8 mouse cellular contexts compared by ENCODE assay signal in the genomic region with DNA sequence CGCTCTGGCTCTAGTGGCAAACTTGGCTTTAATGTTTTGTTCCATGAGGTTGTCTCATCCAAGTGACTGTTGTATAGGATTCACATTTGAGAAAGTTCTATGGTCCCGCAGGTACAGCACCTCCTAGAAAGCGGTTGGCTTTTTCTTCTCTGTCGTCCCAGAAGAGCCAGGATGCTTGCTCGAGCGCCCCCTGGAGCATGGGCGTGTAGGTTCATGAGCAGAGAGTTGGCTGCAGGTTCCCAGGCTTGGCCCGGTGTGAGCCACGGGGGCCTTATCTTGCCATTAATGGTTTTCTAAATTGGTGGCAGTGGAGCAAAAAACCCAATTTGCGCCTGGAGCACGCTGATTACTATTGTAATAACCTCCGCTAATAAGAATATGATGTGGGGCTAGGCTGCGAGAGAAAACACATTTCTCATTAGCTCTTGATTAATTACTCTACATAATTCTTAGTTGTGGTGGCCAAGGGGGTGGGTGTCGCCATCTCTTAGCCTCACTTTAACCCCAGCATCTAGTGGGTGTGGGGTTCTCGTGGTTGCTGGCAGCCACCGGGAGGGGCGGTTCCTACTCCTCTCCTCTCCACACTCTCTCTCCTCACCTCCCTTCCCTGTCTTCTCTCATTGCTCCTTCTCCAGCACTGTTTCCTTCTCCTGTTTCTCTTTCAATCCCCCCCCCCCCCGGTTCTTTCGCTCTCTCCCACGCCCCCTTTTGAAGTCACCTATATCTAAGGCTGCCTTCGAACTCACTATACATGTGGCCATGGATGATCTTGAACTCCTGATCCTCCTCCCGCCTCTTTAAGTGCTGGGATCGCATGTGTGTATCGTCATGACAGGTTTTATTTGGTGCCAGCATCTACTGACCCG. TPM values are rescaled to one million over a fixed set of nuclear protein-coding genes. Genes with fewer than 3 reads are reported as not detected.
DNase-seq lines count a peak whose midpoint lies in the region; ATAC-seq and TF ChIP-seq lines count a peak whose summit lies in the region.

No protein-coding gene starts in this region.

- no peak for TF ChIP-seq POLR2A in heart, adult 2 months (IDR thresholded peaks at IDR 0.05; ENCODE audit: insufficient read depth, low read depth, low read length)
- no peak for TF ChIP-seq POLR2A in limb, embryonic 14.5 days (IDR thresholded peaks at IDR 0.05; ENCODE audit: borderline replicate concordance, extremely low read depth, insufficient read depth, insufficient read length)

- H3K27ac ChIP-seq in heart, adult 2 months, result no peak overlapping the region
- no peak overlapping the region for H3K27ac ChIP-seq in ES-E14 (ENCODE audit: insufficient read depth, low read depth, low read length, poor library complexity, severe bottlenecking)
- peak overlapping the region; percentile 90 for H3K27ac ChIP-seq in forebrain, embryonic 10.5 days
- H3K27ac ChIP-seq in limb, embryonic 14.5 days (replicated peaks; ENCODE audit: low read depth, low read length), result no peak overlapping the region
- H3K27ac ChIP-seq in stomach, embryonic 15.5 days, result no peak overlapping the region

- H3K79me2 ChIP-seq in heart, adult 2 months (replicated peaks; ENCODE audit: control insufficient read depth, insufficient read depth, low read length), result no peaks in the 10 kb centered on the region

- H3K36me3 ChIP-seq in heart, adult 2 months (ENCODE audit: control insufficient read depth, insufficient read depth, low read length), result no peaks in the 10 kb centered on the region
- H3K36me3 ChIP-seq in ES-E14 (ENCODE audit: control insufficient read depth, insufficient read depth, low read length, poor library complexity, severe bottlenecking), result no peaks in the 10 kb centered on the region
- no peaks in the 10 kb centered on the region for H3K36me3 ChIP-seq in forebrain, embryonic 10.5 days (replicated peaks)
- no peaks in the 10 kb centered on the region for H3K36me3 ChIP-seq in limb, embryonic 14.5 days (ENCODE audit: control insufficient read depth, insufficient read depth, low read length)
- no peaks in the 10 kb centered on the region for H3K36me3 ChIP-seq in stomach, embryonic 15.5 days

- no peak for DNase-seq in heart, adult 2 months
- no peak for DNase-seq in heart, adult 8-10 months (ENCODE audit: low spot score)
- no peak for DNase-seq in ES-E14 (ENCODE audit: low read depth, low spot score)
- DNase-seq in forebrain, embryonic 10.5 days (ENCODE audit: extremely low spot score, low spot score), result peak; percentile 49
- no peak for DNase-seq in limb, embryonic 14.5 days (ENCODE audit: low spot score)
- DNase-seq in frontal cortex, postnatal 14 days (ENCODE audit: low spot score in 2 of 2), result no peak
- DNase-seq in right cerebral cortex, postnatal 4 days, result no peak

- no peaks in the 10 kb centered on the region for H3K9me3 ChIP-seq in ES-E14 (ENCODE audit: control insufficient read depth, insufficient read depth, low read depth, low read length)
- no peaks in the 10 kb centered on the region for H3K9me3 ChIP-seq in forebrain, embryonic 10.5 days
- no peaks in the 10 kb centered on the region for H3K9me3 ChIP-seq in limb, embryonic 14.5 days (ENCODE audit: control insufficient read depth, low read length)
- H3K9me3 ChIP-seq in stomach, embryonic 15.5 days, result no peaks in the 10 kb centered on the region

- H3K9ac ChIP-seq in heart, adult 2 months (ENCODE audit: low read depth, low read length), result no peak overlapping the region
- H3K9ac ChIP-seq in ES-E14 (ENCODE audit: insufficient read depth, low read depth, low read length, poor library complexity, severe bottlenecking), result peak overlapping the region; percentile 75; the same call in 1 of the 2 replicates
- peak overlapping the region; percentile 61 for H3K9ac ChIP-seq in limb, embryonic 14.5 days (ENCODE audit: low read depth, low read length, severe bottlenecking)
- no peak overlapping the region for H3K9ac ChIP-seq in stomach, embryonic 15.5 days

- H3K4me2 ChIP-seq in limb, embryonic 14.5 days (replicated peaks; ENCODE audit: low read depth, low read length, severe bottlenecking), result peak overlapping the region; percentile 63
- peak overlapping the region; percentile 56 for H3K4me2 ChIP-seq in stomach, embryonic 15.5 days

- no peak for ATAC-seq in limb, embryonic 14.5 days (ENCODE audit: low FRiP score, low read depth)
- ATAC-seq in stomach, embryonic 15.5 days (ENCODE audit: insufficient read depth, low FRiP score, low read depth), result no peak

- no peak overlapping the region for H3K4me3 ChIP-seq in heart, adult 2 months
- peak overlapping the region; percentile 63 to 64 for H3K4me3 ChIP-seq in ES-E14 (ENCODE audit: insufficient read depth in 1 of 2, low read depth in 1 of 2, low read length in 2 of 2, poor library complexity in 1 of 2, severe bottlenecking in 1 of 2)
- peak overlapping the region; percentile 45 for H3K4me3 ChIP-seq in forebrain, embryonic 10.5 days
- H3K4me3 ChIP-seq in limb, embryonic 14.5 days (replicated peaks; ENCODE audit: low read length), result peak overlapping the region; percentile 36; the same call in 1 of the 2 replicates
- H3K4me3 ChIP-seq in stomach, embryonic 15.5 days (replicated peaks), result peak overlapping the region; percentile 33

- in situ Hi-C loops in ES-E14 (cut with MboI; ENCODE audit: low sequenced_read_pairs in 2 of 2, unreplicated experiment in 2 of 2), result no loop called here

- 79% methylated on average over 25 of the region's 25 CpGs for WGBS in heart, adult 2 months
- WGBS in forebrain, embryonic 10.5 days, result 56% methylated on average over 25 of the region's 25 CpGs
- WGBS in limb, embryonic 14.5 days, result 59% methylated on average over 25 of the region's 25 CpGs
- WGBS in stomach, embryonic 15.5 days, result 70% methylated on average over 25 of the region's 25 CpGs

- no peaks in the 10 kb centered on the region; the same call in 1 of the 2 replicates for H3K27me3 ChIP-seq in heart, adult 2 months (ENCODE audit: control insufficient read depth, insufficient read depth, low read length)
- H3K27me3 ChIP-seq in forebrain, embryonic 10.5 days (ENCODE audit: poor library complexity, severe bottlenecking), result peaks cover 36% of the 10 kb centered on the region
- no peaks in the 10 kb centered on the region for H3K27me3 ChIP-seq in limb, embryonic 14.5 days (ENCODE audit: control insufficient read depth, insufficient read depth, low read length)
- H3K27me3 ChIP-seq in stomach, embryonic 15.5 days (replicated peaks), result no peaks in the 10 kb centered on the region

- H3K4me1 ChIP-seq in heart, adult 2 months (ENCODE audit: control insufficient read depth, insufficient read depth, low read length), result no peaks in the 10 kb centered on the region
- peaks cover 4 to 13% of the 10 kb centered on the region in 2 experiments; a peak in 2 of 4 replicates for H3K4me1 ChIP-seq in ES-E14 (ENCODE audit: control insufficient read depth in 2 of 2, insufficient read depth in 2 of 2, low read length in 2 of 2, poor library complexity in 1 of 2)
- peaks cover 36% of the 10 kb centered on the region for H3K4me1 ChIP-seq in forebrain, embryonic 10.5 days
- peaks cover 12% of the 10 kb centered on the region for H3K4me1 ChIP-seq in limb, embryonic 14.5 days (ENCODE audit: control insufficient read depth, insufficient read depth, low read length)
- 0 out of 2 replicates have a peak, but pooled peaks cover 12% of the 10 kb centered on the region for H3K4me1 ChIP-seq in stomach, embryonic 15.5 days

- intact Hi-C loops in heart, adult 2 months (cut with DNase I), result no loop called here

- peak; percentile 26 for TF ChIP-seq CTCF in heart, adult 2 months (IDR thresholded peaks at IDR 0.05)

- no peak for TF ChIP-seq EP300 in heart, adult 2 months (IDR thresholded peaks at IDR 0.05; ENCODE audit: insufficient read depth, low read depth, low read length)

TF ChIP-seq in ES-E14, 5 proteins besides CTCF, POLR2A, EP300 and RAD21 (continues in another document):
- TF ChIP-seq MAFK (IDR thresholded peaks at IDR 0.05; ENCODE audit: insufficient read depth, low read depth, low read length), result no peak
- no peak for TF ChIP-seq ZC3H11A (IDR thresholded peaks at IDR 0.05; ENCODE audit: borderline replicate concordance, low read depth, low read length)

RNA-seq across cellular contexts. Expression of a gene that starts 8.2 kb away (rescaled TPM):
- not detected for total RNA-seq in heart, adult 2 months (2021)
- polyA plus RNA-seq in heart, adult 2 months (2012; rRNA removed), result 0.04 TPM in 1 of 2 replicates, not detected in the other
- total RNA-seq in heart, adult 8-10 months (2022), result not detected
- total RNA-seq in ES-E14 (2012; rRNA removed), result not detected in 2 replicates
- 0.22 TPM in 1 of 2 replicates, not detected in the other for polyA plus RNA-seq in forebrain, embryonic 10.5 days (2016; fragmentation: Nextera tagmentation; extraction: Ambion mirVana)
- polyA plus RNA-seq in limb, embryonic 14.5 days (2012; rRNA removed), result not detected in 2 replicates
- polyA plus RNA-seq in limb, embryonic 14.5 days (2014; fragmentation: Nextera tagmentation; extraction: Ambion mirVana), result not detected in 2 replicates
- polyA plus RNA-seq in stomach, embryonic 15.5 days (2015; fragmentation: Nextera tagmentation; extraction: Ambion mirVana), result not detected in 2 replicates

RNA-seq across cellular contexts. Expression of a gene that starts 45.1 kb away (rescaled TPM):
- 1 to 10 TPM; 7.1 to 7.4 TPM for total RNA-seq in heart, adult 2 months (2021)
- polyA plus RNA-seq in heart, adult 2 months (2012; rRNA removed), result 5.6 and 6.1 TPM in 2 replicates
- total RNA-seq in heart, adult 8-10 months (2022), result 1 to 10 TPM; 6.6 to 9.0 (median 8.6) TPM
- total RNA-seq in ES-E14 (2012; rRNA removed), result 14.3 and 21.6 TPM in 2 replicates
- polyA plus RNA-seq in forebrain, embryonic 10.5 days (2016; fragmentation: Nextera tagmentation; extraction: Ambion mirVana), result 32.3 and 33.0 TPM in 2 replicates
- 23.1 and 23.4 TPM in 2 replicates for polyA plus RNA-seq in limb, embryonic 14.5 days (2012; rRNA removed)
- 19.2 and 23.7 TPM in 2 replicates for polyA plus RNA-seq in limb, embryonic 14.5 days (2014; fragmentation: Nextera tagmentation; extraction: Ambion mirVana)
- polyA plus RNA-seq in stomach, embryonic 15.5 days (2015; fragmentation: Nextera tagmentation; extraction: Ambion mirVana), result 18.8 and 19.7 TPM in 2 replicates

RNA-seq across cellular contexts. Expression of a gene that starts 55.1 kb away (rescaled TPM):
- total RNA-seq in heart, adult 2 months (2021), result 10 to 100 TPM; 19.8 to 21.4 TPM
- 12.0 and 15.1 TPM in 2 replicates for polyA plus RNA-seq in heart, adult 2 months (2012; rRNA removed)
- total RNA-seq in heart, adult 8-10 months (2022), result 10 to 100 TPM; 18.3 to 25.1 (median 20.9) TPM
- 56.0 and 58.9 TPM in 2 replicates for total RNA-seq in ES-E14 (2012; rRNA removed)
- polyA plus RNA-seq in forebrain, embryonic 10.5 days (2016; fragmentation: Nextera tagmentation; extraction: Ambion mirVana), result 70.9 and 76.7 TPM in 2 replicates
- polyA plus RNA-seq in limb, embryonic 14.5 days (2012; rRNA removed), result 28.2 and 38.7 TPM in 2 replicates
- 54.2 and 59.9 TPM in 2 replicates for polyA plus RNA-seq in limb, embryonic 14.5 days (2014; fragmentation: Nextera tagmentation; extraction: Ambion mirVana)
- polyA plus RNA-seq in stomach, embryonic 15.5 days (2015; fragmentation: Nextera tagmentation; extraction: Ambion mirVana), result 52.2 and 55.9 TPM in 2 replicates

RNA-seq across cellular contexts. Expression of a gene that starts 59.5 kb away (rescaled TPM):
- total RNA-seq in heart, adult 2 months (2021), result not detected
- 0.47 TPM in 1 of 2 replicates, not detected in the other for polyA plus RNA-seq in heart, adult 2 months (2012; rRNA removed)
- total RNA-seq in heart, adult 8-10 months (2022), result not detected
- total RNA-seq in ES-E14 (2012; rRNA removed), result 0.09 and 0.42 TPM in 2 replicates
- polyA plus RNA-seq in forebrain, embryonic 10.5 days (2016; fragmentation: Nextera tagmentation; extraction: Ambion mirVana), result not detected in 2 replicates
- polyA plus RNA-seq in limb, embryonic 14.5 days (2012; rRNA removed), result not detected in 2 replicates
- not detected in 2 replicates for polyA plus RNA-seq in limb, embryonic 14.5 days (2014; fragmentation: Nextera tagmentation; extraction: Ambion mirVana)
- polyA plus RNA-seq in stomach, embryonic 15.5 days (2015; fragmentation: Nextera tagmentation; extraction: Ambion mirVana), result 0.17 and 0.26 TPM in 2 replicates

Comparison
In these comparisons a context has a peak if more than half of its experiments do, and no peak if none do; other contexts are left out.
1. H3K9ac ChIP-seq: peak in ES-E14 (single experiment) and limb, embryonic 14.5 days (single experiment); none in heart, adult 2 months (single experiment) and stomach, embryonic 15.5 days (single experiment).